Mouse (Mus musculus): Measurements from ENCODE around the gene Mzf1.

Gene Mzf1

DNA sequence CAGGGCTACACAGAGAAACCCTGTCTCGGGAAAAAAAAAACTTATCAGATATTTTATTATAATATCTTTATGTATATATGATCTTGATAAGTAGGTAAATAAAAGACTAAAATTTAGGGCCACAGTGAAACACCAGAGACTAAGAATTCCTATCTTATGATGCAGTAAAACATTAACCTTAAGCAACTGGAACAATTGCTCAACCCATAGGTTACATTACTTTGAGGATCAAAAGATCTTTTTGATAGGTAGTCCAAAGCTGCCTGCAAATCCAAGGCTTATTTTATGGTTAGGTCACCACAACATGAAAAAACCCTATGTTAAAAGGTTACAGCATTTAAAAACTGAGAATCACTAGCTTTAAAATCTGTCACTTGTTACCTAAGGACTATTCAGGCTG is 53.0 kb downstream of the Mzf1 start:
- DNase-seq: no peak

DNA sequence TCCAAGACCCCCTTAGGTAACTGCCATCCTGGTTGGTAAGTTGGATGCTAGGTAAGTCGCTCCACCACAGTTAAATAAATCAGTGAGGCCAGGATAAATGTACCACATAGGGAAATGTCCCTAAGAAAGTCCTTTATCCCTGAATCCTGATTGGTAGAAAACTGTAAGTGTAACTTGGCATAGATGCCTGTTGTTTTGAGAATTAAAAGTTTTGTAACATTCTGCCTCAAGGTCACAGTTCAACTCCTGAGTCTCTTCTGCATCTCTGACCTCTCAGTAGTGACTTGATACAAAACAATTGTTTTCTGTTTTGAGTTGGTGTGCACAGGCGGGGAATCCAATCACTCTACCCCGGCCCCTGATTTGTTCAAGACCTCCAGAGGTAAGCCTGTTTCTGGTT is 55.7 kb downstream of the Mzf1 start, which contains the start of gene Trim28:
Gene Trim28 (plus strand): TSS at position 264 of the 400 bp plus-strand sequence.
- DNase-seq: no peak

DNA sequence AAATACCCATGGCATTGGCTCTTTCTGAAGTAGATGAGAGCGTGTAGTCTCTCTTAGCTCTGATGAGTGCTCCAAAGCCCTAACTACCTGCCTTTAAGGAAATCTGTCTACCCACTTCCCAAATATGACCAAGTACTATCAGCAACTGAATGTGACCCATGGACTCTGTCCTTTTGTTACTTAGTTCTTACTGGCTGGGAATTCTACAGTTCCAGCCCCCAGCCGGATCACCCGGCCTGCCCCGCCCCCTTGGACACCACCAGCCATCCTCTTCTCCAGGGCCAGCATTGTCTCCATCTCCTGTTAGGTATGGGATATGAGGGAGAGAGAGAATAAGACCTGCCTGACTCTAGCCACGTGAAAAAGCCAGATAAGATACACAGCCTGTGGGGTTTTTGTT is 56.5 kb downstream of the Mzf1 start, which contains the start of gene Slc27a5:
Gene Slc27a5 (minus strand): TSS at position 140 of the 400 bp plus-strand sequence.
- DNase-seq: no peak

DNA sequence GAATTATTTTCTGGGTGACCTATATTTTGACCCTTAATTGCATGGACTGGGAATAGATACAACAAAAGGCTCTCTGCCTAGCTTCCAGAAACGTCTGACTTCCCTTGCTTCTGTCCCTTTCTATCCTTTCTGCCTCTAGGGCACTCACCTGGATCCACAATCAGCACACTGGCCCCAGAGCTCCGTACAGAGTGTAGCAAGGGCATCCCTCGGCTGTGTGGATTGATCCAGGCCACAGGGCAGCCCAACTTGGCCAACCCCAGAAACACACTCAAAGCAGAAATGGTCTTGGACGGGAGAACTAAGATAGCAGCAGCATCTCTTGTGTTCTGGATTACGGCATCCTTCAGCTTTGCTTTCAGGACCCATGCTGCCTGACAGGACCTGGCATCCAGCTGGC is 57.3 kb downstream of the Mzf1 start:
- no peak for DNase-seq

DNA sequence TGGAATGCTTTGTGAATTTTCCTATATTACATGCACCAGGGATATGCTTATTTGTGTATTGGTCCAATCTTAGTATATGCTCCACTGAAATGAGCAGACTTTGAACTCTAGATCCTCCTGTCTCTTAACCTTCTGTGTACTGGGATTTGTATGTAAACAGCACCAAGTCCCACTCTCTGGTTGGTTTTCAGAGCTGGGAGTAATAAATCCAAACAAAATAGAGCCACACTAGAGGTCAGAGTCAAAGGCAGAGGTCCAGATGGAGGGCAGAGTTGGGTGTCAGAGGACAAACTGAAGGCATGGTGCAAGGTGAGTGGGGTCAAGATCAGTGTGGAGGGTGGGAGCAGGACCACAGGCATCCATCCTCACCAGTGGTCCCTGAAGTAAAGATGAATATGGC is 58.7 kb downstream of the Mzf1 start:
- DNase-seq: no peak

DNA sequence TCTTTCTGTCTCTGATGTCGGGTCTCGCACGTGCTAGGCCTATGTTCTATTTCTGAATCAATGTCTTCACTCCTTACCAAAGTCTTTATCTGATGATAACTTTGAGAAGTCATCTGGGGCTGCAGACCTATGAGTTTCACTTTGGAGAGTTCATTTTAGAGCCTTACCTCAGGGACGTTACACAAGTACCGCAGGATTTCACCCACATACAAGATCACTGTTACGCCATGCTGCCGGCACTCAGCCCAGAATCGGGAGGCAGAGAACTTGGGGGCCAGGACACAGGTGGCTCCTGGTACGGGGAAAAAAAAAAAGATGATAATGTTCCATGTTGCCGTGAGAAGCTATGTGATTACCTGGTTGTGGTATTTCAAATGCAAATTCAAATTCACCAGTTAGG is 61.4 kb downstream of the Mzf1 start:
- DNase-seq: no peak
